Mouse (Mus musculus): ENCODE measurements around the gene Gm47791. TPM values are rescaled to one million over a fixed set of nuclear protein-coding genes. Genes with fewer than 3 reads are reported as not detected.
A peak's percentile ranks its signal among the peaks of the same experiment; 100 is the strongest.

Gm47791 gene
- polyA plus RNA-seq, 1 experiment from 2014 or later: not detected

GRCm38 (mm10) chr1:82798922-82799321, 27.9 kb upstream of the Gm47791 start:
- Histone ChIP-seq H3K9me3 (no peaks in the 10 kb centered on the region), H3K4me1 (replicated peaks) (no peaks in the 10 kb centered on the region), H3K36me3 (no peaks in the 10 kb centered on the region), H3K4me3 (replicated peaks) (no peak overlapping the region), H3K27ac (no peak overlapping the region), H3K4me2 (replicated peaks) (no peak overlapping the region), H3K27me3 (no peaks in the 10 kb centered on the region), H3K9ac (replicated peaks) (no peak overlapping the region)
- WGBS: 85% methylated on average over 4 of the region's 4 CpGs
- ATAC-seq: no peak

- 71% methylated on average over 5 of the region's 5 CpGs for WGBS
- H3K4me3 ChIP-seq (replicated peaks): no peak overlapping the region
- no peak overlapping the region for H3K4me2 ChIP-seq (replicated peaks)
- no peaks in the 10 kb centered on the region for H3K27me3 ChIP-seq
- no peak overlapping the region for H3K9ac ChIP-seq (replicated peaks)
- no peak overlapping the region for H3K27ac ChIP-seq
- ATAC-seq: no peak
- H3K9me3 ChIP-seq: no peaks in the 10 kb centered on the region
- H3K4me1 ChIP-seq (replicated peaks): no peaks in the 10 kb centered on the region
- no peaks in the 10 kb centered on the region for H3K36me3 ChIP-seq
These were observed 27.3 kb upstream of the Gm47791 start for GRCm38 (mm10) chr1:82798304-82798703.

GRCm38 (mm10) chr1:82797088-82797487, 26.0 kb upstream of the Gm47791 start:
- H3K9ac ChIP-seq (replicated peaks): no peak overlapping the region
- no peak for ATAC-seq
- no peaks in the 10 kb centered on the region for H3K36me3 ChIP-seq
- H3K4me2 ChIP-seq (replicated peaks): no peak overlapping the region
- no peak overlapping the region for H3K27ac ChIP-seq
- H3K4me3 ChIP-seq (replicated peaks): no peak overlapping the region
- H3K9me3 ChIP-seq: no peaks in the 10 kb centered on the region
- no peaks in the 10 kb centered on the region for H3K4me1 ChIP-seq (replicated peaks)
- H3K27me3 ChIP-seq: no peaks in the 10 kb centered on the region
- WGBS: 96% methylated on average over 4 of the region's 4 CpGs

GRCm38 (mm10) chr1:82795702-82796443, 24.8 kb upstream of the Gm47791 start:
- no peaks in the 10 kb centered on the region for H3K36me3 ChIP-seq
- WGBS: 86% methylated on average over 18 of the region's 18 CpGs
- no peak overlapping the region for H3K4me3 ChIP-seq (replicated peaks)
- H3K9ac ChIP-seq (replicated peaks): no peak overlapping the region
- 0 out of 2 replicates have a peak, but pooled peaks cover 3% of the 10 kb centered on the region for H3K4me1 ChIP-seq (replicated peaks)
- H3K4me2 ChIP-seq (replicated peaks): no peak overlapping the region
- no peaks in the 10 kb centered on the region for H3K27me3 ChIP-seq
- no peaks in the 10 kb centered on the region for H3K9me3 ChIP-seq
- no peak for ATAC-seq
- no peak overlapping the region for H3K27ac ChIP-seq

GRCm38 (mm10) chr1:82795211-82795610, 24.2 kb upstream of the Gm47791 start:
- Histone ChIP-seq H3K4me2 (replicated peaks) (no peak overlapping the region), H3K4me1 (replicated peaks) (0 out of 2 replicates have a peak, but pooled peaks cover 4% of the 10 kb centered on the region), H3K9ac (replicated peaks) (no peak overlapping the region), H3K36me3 (no peaks in the 10 kb centered on the region), H3K27me3 (no peaks in the 10 kb centered on the region), H3K9me3 (no peaks in the 10 kb centered on the region), H3K27ac (no peak overlapping the region), H3K4me3 (replicated peaks) (no peak overlapping the region)
- ATAC-seq: no peak
- WGBS: 87% methylated on average over 2 of the region's 2 CpGs

- no peak for ATAC-seq
- 66% methylated on average over 4 of the region's 4 CpGs for WGBS
- H3K9ac ChIP-seq (replicated peaks): no peak overlapping the region
- no peak overlapping the region for H3K27ac ChIP-seq
- H3K9me3 ChIP-seq: no peaks in the 10 kb centered on the region
- no peak overlapping the region for H3K4me3 ChIP-seq (replicated peaks)
- H3K4me2 ChIP-seq (replicated peaks): no peak overlapping the region
- no peaks in the 10 kb centered on the region for H3K36me3 ChIP-seq
- H3K4me1 ChIP-seq (replicated peaks): 0 out of 2 replicates have a peak, but pooled peaks cover 4% of the 10 kb centered on the region
- H3K27me3 ChIP-seq: no peaks in the 10 kb centered on the region
These were observed 22.9 kb upstream of the Gm47791 start for GRCm38 (mm10) chr1:82793986-82794385.

GRCm38 (mm10) chr1:82793110-82793509, 22.1 kb upstream of the Gm47791 start:
- H3K4me3 ChIP-seq (replicated peaks): no peak overlapping the region
- H3K27me3 ChIP-seq: no peaks in the 10 kb centered on the region
- H3K4me2 ChIP-seq (replicated peaks): no peak overlapping the region
- H3K27ac ChIP-seq: no peak overlapping the region
- no peaks in the 10 kb centered on the region for H3K9me3 ChIP-seq
- no peak for ATAC-seq
- no peak overlapping the region for H3K9ac ChIP-seq (replicated peaks)
- H3K4me1 ChIP-seq (replicated peaks): 0 out of 2 replicates have a peak, but pooled peaks cover 4% of the 10 kb centered on the region
- WGBS: 90% methylated on average over 3 of the region's 3 CpGs
- no peaks in the 10 kb centered on the region for H3K36me3 ChIP-seq

GRCm38 (mm10) chr1:82792238-82792637, 21.2 kb upstream of the Gm47791 start:
- Histone ChIP-seq H3K9ac (replicated peaks) (no peak overlapping the region), H3K27ac (no peak overlapping the region), H3K4me1 (replicated peaks) (peaks cover 7% of the 10 kb centered on the region; the same call in 1 of the 2 replicates), H3K9me3 (no peaks in the 10 kb centered on the region), H3K4me3 (replicated peaks) (no peak overlapping the region), H3K4me2 (replicated peaks) (no peak overlapping the region), H3K27me3 (no peaks in the 10 kb centered on the region), H3K36me3 (no peaks in the 10 kb centered on the region)
- no peak for ATAC-seq
- WGBS: 90% methylated on average over 6 of the region's 6 CpGs

- no peaks in the 10 kb centered on the region for H3K27me3 ChIP-seq
- WGBS: 60% methylated on average over 11 of the region's 11 CpGs
- H3K4me1 ChIP-seq (replicated peaks): peaks cover 7% of the 10 kb centered on the region; the same call in 1 of the 2 replicates
- H3K9me3 ChIP-seq: no peaks in the 10 kb centered on the region
- peak; percentile 63 for ATAC-seq
- no peak overlapping the region for H3K9ac ChIP-seq (replicated peaks)
- H3K27ac ChIP-seq: no peak overlapping the region
- H3K4me2 ChIP-seq (replicated peaks): peak overlapping the region; percentile 30; the same call in 1 of the 2 replicates
- H3K36me3 ChIP-seq: no peaks in the 10 kb centered on the region
- no peak overlapping the region for H3K4me3 ChIP-seq (replicated peaks)
These were observed 20.1 kb upstream of the Gm47791 start for GRCm38 (mm10) chr1:82791105-82791504.

- Histone ChIP-seq H3K4me1 (replicated peaks) (peaks cover 7% of the 10 kb centered on the region; the same call in 1 of the 2 replicates), H3K4me2 (replicated peaks) (no peak overlapping the region), H3K27ac (no peak overlapping the region), H3K9me3 (no peaks in the 10 kb centered on the region), H3K9ac (replicated peaks) (no peak overlapping the region), H3K27me3 (no peaks in the 10 kb centered on the region), H3K36me3 (no peaks in the 10 kb centered on the region), H3K4me3 (replicated peaks) (no peak overlapping the region)
- ATAC-seq: no peak
- 76% methylated on average over 7 of the region's 7 CpGs for WGBS
These were observed 17.0 kb upstream of the Gm47791 start for GRCm38 (mm10) chr1:82788070-82788469.

- ATAC-seq: peak; percentile 85
- Histone ChIP-seq H3K27me3 (no peaks in the 10 kb centered on the region), H3K4me2 (replicated peaks) (no peak overlapping the region), H3K4me1 (replicated peaks) (peaks cover 7% of the 10 kb centered on the region; the same call in 1 of the 2 replicates), H3K27ac (no peak overlapping the region), H3K36me3 (no peaks in the 10 kb centered on the region), H3K9me3 (no peaks in the 10 kb centered on the region), H3K4me3 (replicated peaks) (no peak overlapping the region), H3K9ac (replicated peaks) (no peak overlapping the region)
- 6% methylated on average over 2 of the region's 2 CpGs for WGBS
These were observed 16.4 kb upstream of the Gm47791 start for GRCm38 (mm10) chr1:82787414-82787813.

- no peak for ATAC-seq
- WGBS: 81% methylated on average over 6 of the region's 6 CpGs
- Histone ChIP-seq H3K4me1 (replicated peaks) (peaks cover 3% of the 10 kb centered on the region; the same call in 1 of the 2 replicates), H3K36me3 (no peaks in the 10 kb centered on the region), H3K9me3 (no peaks in the 10 kb centered on the region), H3K27me3 (no peaks in the 10 kb centered on the region), H3K4me2 (replicated peaks) (no peak overlapping the region), H3K9ac (replicated peaks) (no peak overlapping the region), H3K4me3 (replicated peaks) (no peak overlapping the region), H3K27ac (no peak overlapping the region)
These were observed 14.5 kb upstream of the Gm47791 start for GRCm38 (mm10) chr1:82785546-82785945.

Data from midbrain, embryonic 13.5 days (tissue).